Mouse (Mus musculus): ENCODE data around the gene Ifi211.
"Not testable (repeated sequence)": the region's sequence is repeated elsewhere in the genome, so short reads cannot be mapped to it uniquely, and the experiment has no call there.

Ifi211 gene

DNA sequence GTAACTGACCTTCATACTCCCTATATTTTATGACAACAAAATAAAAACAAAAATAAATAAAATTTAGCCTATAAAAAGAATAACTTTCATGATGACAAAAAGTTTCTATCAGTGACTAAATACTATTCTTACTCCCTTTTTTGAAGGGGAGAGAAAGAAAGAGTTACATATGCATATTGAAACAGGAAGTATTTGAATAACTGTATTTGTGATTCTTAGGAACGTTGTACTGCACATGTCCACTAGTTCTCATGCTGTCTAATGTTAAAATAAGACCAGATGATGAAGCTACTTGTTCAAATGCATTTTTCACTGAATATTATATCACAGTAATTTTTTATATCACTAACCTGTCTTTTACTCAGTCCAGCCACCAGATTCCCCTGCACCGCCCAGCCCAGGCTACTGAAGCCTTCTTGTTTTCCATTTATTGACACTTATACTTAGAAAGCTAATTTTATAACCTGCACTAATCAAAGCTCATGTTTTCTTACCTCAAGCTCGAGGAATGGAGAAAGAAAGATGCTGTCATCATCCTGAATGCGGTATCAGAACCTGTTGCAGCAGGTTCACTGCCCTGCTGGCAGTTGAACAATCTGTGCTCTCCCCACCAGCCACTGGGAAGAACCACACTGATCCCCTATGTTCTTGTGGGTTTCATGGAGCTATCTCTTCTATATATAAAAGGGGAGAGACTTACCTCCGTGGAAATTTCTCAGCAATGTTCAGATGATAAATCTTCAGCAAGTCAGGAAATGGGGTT lies 33.4 kb downstream of the Ifi211 start:
- not testable (repeated sequence) for DNase-seq (ENCODE audit: low read depth in 1 of 2, low spot score in 2 of 2)

DNA sequence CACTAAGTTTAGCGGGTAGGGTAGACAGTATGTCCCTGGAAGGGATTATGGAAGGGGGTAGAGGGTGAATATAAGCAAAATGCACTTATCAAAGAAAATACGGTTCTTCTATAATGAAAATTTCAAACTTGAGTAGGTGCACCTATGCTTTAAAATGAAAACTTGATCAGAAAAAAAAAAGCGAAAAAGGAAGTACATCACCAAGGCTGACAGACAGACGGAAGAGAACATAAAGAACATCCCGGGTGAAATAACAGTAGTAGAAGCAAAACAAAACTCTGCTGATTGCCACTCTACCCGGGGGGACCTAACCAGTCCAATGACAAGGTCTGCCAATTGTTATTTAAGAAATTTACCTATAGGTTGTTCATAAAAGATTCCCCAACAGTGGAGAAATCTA lies 34.6 kb downstream of the Ifi211 start:
- DNase-seq (ENCODE audit: low read depth in 1 of 2, low spot score in 2 of 2), result not testable (repeated sequence)

DNA sequence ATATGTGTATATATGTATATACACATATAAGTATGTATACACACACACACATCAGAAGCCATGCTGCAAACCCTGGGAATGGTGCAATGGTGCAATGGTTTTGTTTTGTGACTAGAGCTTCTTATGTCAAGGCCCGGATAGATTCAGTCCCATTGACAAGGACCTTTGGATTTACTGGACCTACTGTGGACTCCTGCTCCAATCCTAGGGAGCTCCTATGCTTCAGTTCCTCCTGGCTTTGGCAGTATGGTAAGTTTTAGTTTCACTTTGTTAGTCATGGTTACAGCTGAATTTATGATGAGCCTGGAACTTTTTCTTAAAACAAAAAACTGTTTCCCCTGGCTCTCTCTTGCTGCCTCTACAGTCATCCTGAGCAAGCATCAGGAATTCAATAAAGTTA lies 35.7 kb downstream of the Ifi211 start:
- not testable (repeated sequence) for DNase-seq (ENCODE audit: low read depth in 1 of 2, low spot score in 2 of 2)

DNA sequence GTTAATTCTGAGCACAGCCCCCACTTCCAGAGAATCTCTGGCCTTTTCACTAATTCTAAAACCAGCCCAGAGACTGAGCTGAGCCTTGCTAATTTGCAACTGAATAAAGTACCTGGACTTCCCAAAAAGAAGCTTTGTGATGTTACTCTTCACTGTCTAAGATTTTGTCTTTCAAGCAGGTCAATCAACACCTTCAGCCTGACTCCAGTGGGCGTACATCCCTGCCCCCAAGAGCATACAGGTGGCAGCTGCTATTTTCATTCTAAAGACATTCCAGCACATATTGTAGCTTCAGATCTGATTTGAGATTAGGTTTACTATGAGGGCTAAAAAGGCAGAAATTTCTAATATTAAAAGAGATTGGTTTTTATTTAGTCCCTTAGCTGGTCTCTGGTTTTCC lies 44.3 kb downstream of the Ifi211 start:
- DNase-seq (ENCODE audit: low read depth in 1 of 2, low spot score in 2 of 2), result not testable (repeated sequence)

DNA sequence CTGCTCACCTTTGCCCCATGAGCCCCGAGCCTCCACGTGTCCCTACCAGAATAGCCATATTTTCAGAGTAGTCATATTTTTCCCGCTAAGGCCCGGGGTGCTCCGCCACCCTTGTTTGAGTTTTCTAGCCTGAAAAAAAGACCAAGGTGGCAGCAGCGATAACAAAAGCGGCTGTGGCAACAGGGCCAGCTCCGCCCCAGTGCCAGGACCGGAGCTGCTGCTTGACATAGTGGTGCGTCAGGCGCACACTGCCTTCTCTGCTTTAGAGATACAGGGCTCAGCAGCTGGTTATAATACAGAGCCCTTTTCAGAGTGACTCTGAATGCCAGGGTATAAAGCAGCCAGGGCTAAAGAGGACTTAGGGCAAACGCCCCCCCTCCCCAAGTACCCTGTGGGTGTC lies 46.3 kb downstream of the Ifi211 start:
- DNase-seq (ENCODE audit: low read depth in 1 of 2, low spot score in 2 of 2), result no peak

DNA sequence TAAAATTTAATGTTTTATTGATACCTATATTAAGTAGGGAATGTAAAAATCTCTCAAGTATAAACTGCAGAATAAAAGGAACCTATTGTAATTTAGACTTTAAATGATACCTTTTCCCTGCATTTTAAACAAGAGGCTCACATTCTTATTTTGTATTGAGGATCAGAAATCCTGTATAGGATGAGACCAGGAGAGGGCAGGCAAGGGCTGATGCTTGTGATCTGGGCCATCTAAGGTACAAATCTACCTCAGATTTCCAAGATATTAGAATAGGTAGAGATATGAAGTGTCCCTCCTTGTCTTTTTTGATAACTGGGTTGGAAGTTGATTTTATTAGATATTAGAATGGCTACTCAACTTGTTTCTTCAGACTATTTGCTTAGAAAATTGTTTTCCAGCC lies 59.1 kb downstream of the Ifi211 start:
- not testable (repeated sequence) for DNase-seq (ENCODE audit: low read depth in 1 of 2, low spot score in 2 of 2)

DNA sequence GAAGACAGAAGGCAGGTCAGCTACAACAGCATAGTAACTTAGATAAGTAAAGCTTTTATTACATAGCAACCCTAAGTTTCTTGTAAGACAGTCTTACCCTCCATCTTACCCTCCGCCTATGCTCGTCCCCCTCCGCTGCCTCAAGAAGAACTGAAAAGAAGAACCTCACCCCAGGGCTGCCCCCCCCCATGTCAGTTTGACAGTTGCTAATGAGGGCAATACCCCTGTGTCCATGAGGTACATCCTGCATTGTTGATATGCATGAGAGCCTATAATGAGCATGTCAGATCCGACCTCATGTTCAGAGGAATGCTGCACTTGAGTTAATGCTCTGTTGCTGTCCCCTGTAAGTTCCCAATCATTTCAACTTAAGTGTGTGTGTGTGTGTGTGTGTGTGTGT lies 60.0 kb downstream of the Ifi211 start:
- not testable (repeated sequence) for DNase-seq (ENCODE audit: low read depth in 1 of 2, low spot score in 2 of 2)
